Mouse (Mus musculus) myocyte (in vitro differentiated cells): ENCODE results near the gene Irgm1. TPM values are rescaled to one million over a fixed set of nuclear protein-coding genes. Genes with fewer than 3 reads are reported as not detected.
A peak's percentile ranks its signal among the peaks of the same experiment; 100 is the strongest.

ENCODE experiments used
- H3K27me3 ChIP-seq: one replicate; pipeline ENCODE4 v1.6.1; 2011; ENCODE audit not compliant: control insufficient read depth, insufficient read depth, insufficient read length
- H3K36me3 ChIP-seq: one replicate; pipeline ENCODE4 v1.6.1; 2011; ENCODE audit not compliant: control insufficient read depth, insufficient read depth
- H3K4me2 ChIP-seq: one replicate; pipeline ENCODE4 v1.6.1; 2011; ENCODE audit warnings: low read depth, control low read depth
- H3K4me3 ChIP-seq: one replicate; pipeline ENCODE4 v1.5.1; 2011; ENCODE audit warnings: mild to moderate bottlenecking, control low read depth, moderate library complexity
- H3K79me2 ChIP-seq: one replicate; pipeline ENCODE4 v1.6.1; 2011; ENCODE audit not compliant: control insufficient read depth, insufficient read depth
- H3ac ChIP-seq: one replicate; pipeline ENCODE4 v1.6.1; 2011; ENCODE audit not compliant: control insufficient read depth, insufficient read length
- CEBPB ChIP-seq: IDR thresholded peaks from 2 replicates; pipeline ENCODE4 v1.6.1; 2011; ENCODE audit warnings: mild to moderate bottlenecking, moderate library complexity; ENCODE audit not compliant: poor library complexity, insufficient read depth, severe bottlenecking
- E2F4 ChIP-seq: IDR thresholded peaks from one replicate; pipeline ENCODE4 v1.6.1; 2011; ENCODE audit warnings: mild to moderate bottlenecking, control low read depth, moderate library complexity; ENCODE audit not compliant: insufficient read depth
- MAX ChIP-seq: IDR thresholded peaks from one replicate; pipeline ENCODE4 v1.6.1; 2011; ENCODE audit warnings: low read depth, mild to moderate bottlenecking, control low read depth
- MYOD1 ChIP-seq, 3 experiments: IDR thresholded peaks; one replicate each; pipeline ENCODE4 v1.6.1; 2011; ENCODE audit warnings: control low read depth in 2 of 3, low read depth in 2 of 3, mild to moderate bottlenecking in 2 of 3, moderate library complexity in 1 of 3; ENCODE audit not compliant: insufficient read length in 2 of 3, control insufficient read depth in 1 of 3
- MYOG ChIP-seq, 3 experiments: IDR thresholded peaks; one replicate each; pipeline ENCODE4 v1.6.1; 2011; ENCODE audit warnings: control low read depth in 2 of 3, low read depth in 2 of 3, mild to moderate bottlenecking in 2 of 3; ENCODE audit not compliant: insufficient read length in 2 of 3, control insufficient read depth in 1 of 3, insufficient read depth in 1 of 3
- POLR2A ChIP-seq: IDR thresholded peaks from one replicate; pipeline ENCODE4 v1.6.1; 2011; ENCODE audit warnings: low read depth, mild to moderate bottlenecking, control low read depth, moderate library complexity; ENCODE audit not compliant: insufficient read length
- POLR2AphosphoS2 ChIP-seq: IDR thresholded peaks from one replicate; pipeline ENCODE4 v1.6.1; 2011; ENCODE audit warnings: low read depth, control low read depth; ENCODE audit not compliant: insufficient read length
- REST ChIP-seq: IDR thresholded peaks from one replicate; pipeline ENCODE4 v1.6.1; 2011; ENCODE audit warnings: mild to moderate bottlenecking, control low read depth, moderate library complexity; ENCODE audit not compliant: insufficient read depth, insufficient read length
- SRF ChIP-seq: IDR thresholded peaks from one replicate; pipeline ENCODE4 v1.6.1; 2011; ENCODE audit warnings: low read depth; ENCODE audit not compliant: control insufficient read depth, insufficient read length
- TCF12 ChIP-seq: IDR thresholded peaks from one replicate; pipeline ENCODE4 v1.6.1; 2011; ENCODE audit warnings: mild to moderate bottlenecking, control low read depth; ENCODE audit not compliant: poor library complexity, insufficient read depth, severe bottlenecking
- TCF3 ChIP-seq: IDR thresholded peaks from one replicate; pipeline ENCODE4 v1.6.1; 2011; ENCODE audit warnings: low read depth, control low read depth; ENCODE audit not compliant: insufficient read length
- USF1 ChIP-seq: IDR thresholded peaks from one replicate; pipeline ENCODE4 v1.6.1; 2011; ENCODE audit warnings: low read depth, mild to moderate bottlenecking, control low read depth, moderate library complexity
- polyA plus RNA-seq: library from polyadenylated mRNA; unstranded; fragments of >200 nt; fragmentation: generic; extraction: Trizol; gene quantifications from one replicate; pipeline ENCODE4 v1.2.1, GENCODE M21; 2012; ENCODE audit warnings: missing spikeins

Gene Irgm1
- polyA plus RNA-seq, 1 experiment = 6.9 TPM

DNA sequence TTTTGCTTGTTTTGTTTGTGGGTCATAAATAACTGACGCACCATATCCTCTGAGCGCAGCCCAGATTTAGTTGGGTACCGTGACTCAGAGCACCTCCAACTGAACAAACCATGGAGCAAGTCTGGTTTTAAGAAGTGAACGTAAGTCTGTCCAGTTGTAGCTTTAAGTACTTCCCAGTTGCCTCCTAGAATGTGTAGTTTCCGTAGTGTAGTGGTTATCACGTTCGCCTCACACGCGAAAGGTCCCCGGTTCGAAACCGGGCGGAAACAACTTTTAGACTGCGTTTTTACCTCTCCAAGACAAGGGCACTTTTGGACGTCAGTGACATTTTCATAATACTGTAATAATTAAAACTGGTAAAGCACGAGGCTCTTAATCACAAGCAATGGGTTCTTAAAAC, 53.1 kb downstream of the Irgm1 start:
- Histone ChIP-seq H3K4me3 (peak overlapping the region; percentile 79), H3K36me3 (no peaks in the 10 kb centered on the region), H3K27me3 (no peaks in the 10 kb centered on the region), H3ac (no peak overlapping the region), H3K79me2 (peaks cover 31% of the 10 kb centered on the region), H3K4me2 (peak overlapping the region; percentile 91)
- no peak for TF ChIP-seq E2F4
- TF ChIP-seq TCF3 = no peak
- peak; percentile 47 for TF ChIP-seq MAX

DNA sequence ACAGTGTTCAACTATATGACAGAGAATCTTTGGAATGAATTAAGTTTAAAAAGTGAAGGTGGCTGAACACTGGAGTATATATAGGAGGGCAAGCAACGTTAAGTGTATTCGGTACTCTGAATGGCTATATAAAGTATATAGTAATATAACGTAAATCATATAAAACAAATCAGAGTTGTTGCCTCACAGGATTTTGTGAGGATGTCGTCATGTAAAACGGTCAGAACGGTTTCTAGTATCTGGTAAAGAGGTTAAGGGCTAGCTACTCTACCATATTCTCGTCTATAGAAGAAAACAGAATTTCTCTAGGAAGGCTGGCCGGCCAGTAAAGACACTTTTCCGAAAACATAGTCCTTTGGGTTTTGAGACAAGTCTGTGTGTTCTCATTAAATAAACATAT, 53.7 kb downstream of the Irgm1 start:
- Histone ChIP-seq H3K79me2 (peaks cover 36% of the 10 kb centered on the region), H3K4me3 (peak overlapping the region; percentile 79), H3K4me2 (peak overlapping the region; percentile 91), H3K36me3 (no peaks in the 10 kb centered on the region), H3K27me3 (no peaks in the 10 kb centered on the region), H3ac (peak overlapping the region; percentile 74)
- TF ChIP-seq TCF12 (no peak), MYOG (IDR thresholded peaks at IDR 0.05; ENCODE audit: control insufficient read depth in 1 of 3, insufficient read depth in 1 of 3, insufficient read length in 2 of 3, low read depth in 2 of 3) (no peak), TCF3 (no peak), MYOD1 (IDR thresholded peaks at IDR 0.05; ENCODE audit: control insufficient read depth in 1 of 3, insufficient read length in 2 of 3, low read depth in 2 of 3) (no peak), MAX (no peak)

DNA sequence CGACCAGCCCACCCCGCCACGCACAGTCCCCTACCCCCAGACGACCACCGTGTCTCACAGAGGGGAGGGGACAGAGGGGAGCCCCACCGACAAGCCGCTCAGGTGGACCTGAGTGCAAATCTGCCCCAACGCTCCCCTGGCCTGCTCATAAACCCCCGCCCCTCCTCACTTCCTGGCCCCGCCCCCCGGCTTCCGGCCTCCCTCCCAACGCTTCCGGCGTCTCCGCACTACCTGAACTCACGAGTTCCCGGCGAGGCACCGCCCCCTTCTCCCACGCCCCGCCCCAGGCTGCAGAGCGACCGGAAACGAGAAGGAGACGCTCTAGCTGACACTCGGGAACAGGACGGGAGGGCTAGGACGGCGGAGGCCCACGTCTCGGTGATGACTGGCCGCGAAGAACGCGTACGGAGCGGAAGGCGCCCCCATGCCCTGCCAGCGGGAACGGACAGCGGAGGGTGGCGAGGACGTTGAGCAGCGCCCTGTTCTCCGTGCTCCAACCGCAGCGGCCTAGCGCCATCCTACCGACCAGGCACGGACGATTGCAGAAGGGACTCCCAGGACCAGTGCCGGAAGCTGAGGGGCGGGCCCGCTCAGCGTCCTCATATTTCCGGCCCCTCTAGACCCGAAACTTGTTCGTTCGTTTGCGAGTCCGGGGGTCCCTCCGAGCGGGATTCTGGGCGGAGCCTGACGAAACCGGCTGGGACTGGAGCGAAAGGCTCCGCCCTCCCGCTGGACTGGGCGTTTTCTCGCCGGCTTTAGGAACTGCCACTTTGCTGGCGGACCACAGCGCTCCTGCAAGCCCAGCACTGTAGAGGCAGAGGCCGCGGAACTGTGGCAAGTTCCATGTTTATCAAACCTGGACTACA, 54.5 kb downstream of the Irgm1 start, which contains the start of gene Trim41:
Trim41 (minus strand) TSS at position 554 of the 866 bp plus-strand sequence.
- TF ChIP-seq USF1 = no peak
- TF ChIP-seq POLR2A = peak; percentile 78
- peak; percentile 48 for TF ChIP-seq SRF
- peak; percentile 94 for TF ChIP-seq POLR2AphosphoS2
- TF ChIP-seq MAX = no peak
- no peak for TF ChIP-seq E2F4
- peak; percentile 44 for TF ChIP-seq REST
- TF ChIP-seq MYOG (IDR thresholded peaks at IDR 0.05; ENCODE audit: control insufficient read depth in 1 of 3, insufficient read depth in 1 of 3, insufficient read length in 2 of 3, low read depth in 2 of 3) = peak in 1 of 3 experiments; percentile 52
- TF ChIP-seq MYOD1 (IDR thresholded peaks at IDR 0.05; ENCODE audit: control insufficient read depth in 1 of 3, insufficient read length in 2 of 3, low read depth in 2 of 3) = peak in 1 of 3 experiments; percentile 38
- H3ac ChIP-seq = peak within 1 kb of the TSS; percentile 74

DNA sequence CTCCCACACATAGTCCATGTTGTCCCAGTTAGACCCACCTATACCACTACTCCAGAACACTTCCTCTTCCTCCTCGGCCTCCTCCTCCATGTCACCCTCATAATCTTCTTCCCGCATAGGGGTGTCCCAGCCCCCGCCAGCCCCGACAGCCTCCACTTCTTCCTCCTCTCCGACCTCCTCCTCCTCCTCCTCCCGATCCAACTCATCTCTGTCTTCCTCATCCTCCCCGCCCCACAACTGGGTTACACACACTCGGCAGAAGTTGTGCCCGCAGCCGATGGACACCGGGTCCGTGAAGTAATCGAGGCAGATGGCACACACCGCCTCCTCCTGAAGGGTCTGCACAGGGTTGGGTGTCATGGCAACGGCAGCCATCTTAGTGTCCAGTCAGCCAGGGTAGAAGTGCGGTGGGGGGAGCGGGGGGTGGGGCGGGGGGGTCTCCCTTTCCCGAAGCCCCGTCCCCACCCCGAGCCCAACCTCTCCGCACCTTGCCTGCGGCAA, 55.2 kb downstream of the Irgm1 start:
- no peaks in the 10 kb centered on the region for H3K27me3 ChIP-seq
- peak overlapping the region; percentile 74 for H3ac ChIP-seq
- H3K4me2 ChIP-seq = peak overlapping the region; percentile 72
- TF ChIP-seq SRF = no peak
- TF ChIP-seq TCF3 = no peak
- TF ChIP-seq CEBPB = no peak
- TF ChIP-seq POLR2AphosphoS2 = no peak
- no peak for TF ChIP-seq POLR2A
- no peak for TF ChIP-seq MAX
- TF ChIP-seq MYOD1 (IDR thresholded peaks at IDR 0.05; ENCODE audit: control insufficient read depth in 1 of 3, insufficient read length in 2 of 3, low read depth in 2 of 3) = no peak
- no peak for TF ChIP-seq TCF12
- TF ChIP-seq REST = no peak
- no peak for TF ChIP-seq E2F4
- no peak for TF ChIP-seq USF1
- peaks cover 36% of the 10 kb centered on the region for H3K79me2 ChIP-seq
- peak overlapping the region; percentile 79 for H3K4me3 ChIP-seq
- H3K36me3 ChIP-seq = peaks cover 8% of the 10 kb centered on the region

More for the DNA sequence above, 54.5 kb downstream of the Irgm1 start, which contains the start of gene Trim41:
- Histone ChIP-seq H3K79me2 (peaks cover 36% of the 10 kb centered on the region), H3K4me2 (peak within 1 kb of the TSS; percentile 91), H3K36me3 (peaks cover 4% of the 10 kb centered on the region), H3K27me3 (no peaks in the 10 kb centered on the region), H3K4me3 (peak within 1 kb of the TSS; percentile 79)

DNA sequence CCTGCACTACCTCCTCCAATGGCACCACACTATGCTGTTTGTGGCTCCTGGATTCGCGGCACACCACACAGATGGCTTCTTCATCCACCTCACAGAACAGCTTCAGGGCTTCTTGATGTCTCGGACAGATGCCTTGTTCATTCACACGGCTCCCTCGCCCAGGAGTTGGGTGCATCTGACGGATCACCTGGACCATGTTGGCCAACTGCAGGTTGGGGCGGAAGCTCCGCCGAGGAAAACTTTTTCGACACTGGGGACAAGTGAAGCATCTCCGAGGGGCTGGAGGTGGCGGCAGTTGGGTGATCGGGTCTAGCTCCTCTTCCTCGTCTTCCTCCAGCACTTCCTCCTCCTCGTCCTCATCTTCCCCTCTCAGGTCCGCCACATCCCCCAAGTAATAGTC, 55.6 kb downstream of the Irgm1 start:
- H3K27me3 ChIP-seq = no peaks in the 10 kb centered on the region
- TF ChIP-seq MAX (no peak), TCF3 (no peak), SRF (no peak), REST (no peak), E2F4 (no peak), USF1 (no peak), CEBPB (no peak), MYOD1 (IDR thresholded peaks at IDR 0.05; ENCODE audit: control insufficient read depth in 1 of 3, insufficient read length in 2 of 3, low read depth in 2 of 3) (no peak), POLR2A (no peak), TCF12 (no peak), POLR2AphosphoS2 (no peak), MYOG (IDR thresholded peaks at IDR 0.05; ENCODE audit: control insufficient read depth in 1 of 3, insufficient read depth in 1 of 3, insufficient read length in 2 of 3, low read depth in 2 of 3) (no peak)
- H3K4me2 ChIP-seq = peak overlapping the region; percentile 72
- peak overlapping the region; percentile 79 for H3K4me3 ChIP-seq
- H3K36me3 ChIP-seq = peaks cover 8% of the 10 kb centered on the region
- H3K79me2 ChIP-seq = peaks cover 36% of the 10 kb centered on the region
- H3ac ChIP-seq = peak overlapping the region; percentile 74
